ENCODE assay signal across 8 mouse cellular contexts in genomic region chr4:109279689-109280458, GRCm38 (mm10). TPM values are rescaled to one million over a fixed set of nuclear protein-coding genes. Genes with fewer than 3 reads are reported as not detected.
DNase-seq lines count a peak whose midpoint lies in the region; ATAC-seq lines count a peak whose summit lies in the region.

TSS of gene Eps15 (plus strand) at chr4:109280268.

- intact Hi-C loops in gastrocnemius, postnatal 14 days (cut with DNase I; ENCODE audit: low total_unique reads): no loop called here
- intact Hi-C loops in left cerebral cortex, postnatal 10 days (cut with DNase I): no loop called here

- peak; percentile 87 for DNase-seq in adipocyte (ENCODE audit: low spot score)
- peak; percentile 93 for DNase-seq in embryo, embryonic 10 days (ENCODE audit: low spot score)
- DNase-seq in gastrocnemius, postnatal 14 days: peak; percentile 95
- DNase-seq in left cerebral cortex, postnatal 10 days (ENCODE audit: extremely low spot score in 1 of 2, low spot score in 2 of 2): peak; percentile 57 to 95
- DNase-seq in right cerebral cortex, postnatal 25 days: peak; percentile 71
- peak; percentile 90 to 95 for DNase-seq in urinary bladder, postnatal 4 days (ENCODE audit: low spot score in 2 of 2)

- ATAC-seq in inflammation-experienced regulatory T-cells, adult 6 months: peak; percentile 92
- peak; percentile 88 for ATAC-seq in megakaryocyte-erythroid progenitor cell, adult 5-6 weeks (replicated peaks; ENCODE audit: low FRiP score, low TSS enrichment, poor library complexity, severe bottlenecking)

RNA-seq across cellular contexts. Expression of gene Eps15, which starts in this region (rescaled TPM):
- 10 to 100 TPM; 39.2 to 48.1 TPM for total RNA-seq in gastrocnemius, postnatal 14 days (2021)
- 10 to 100 TPM; 68.9 to 72.9 (median 72.8) TPM for polyA plus RNA-seq in inflammation-experienced regulatory T-cells, adult 6 months (2017; shearing (Covaris generic))
- total RNA-seq in left cerebral cortex, postnatal 10 days (2021): 100 to 1,000 TPM; 176 to 177 TPM
- total RNA-seq in megakaryocyte-erythroid progenitor cell, adult 5-6 weeks (2014; fragmentation: Nextera tagmentation): 149 and 169 TPM in 2 replicates
- 80.8 and 99.9 TPM in 2 replicates for total RNA-seq in megakaryocyte-erythroid progenitor cell, adult 5-6 weeks (2017)

Comparison
In these comparisons a context has a peak if more than half of its experiments do, and no peak if none do; other contexts are left out.
1. Peak in every context shown above with its lines: DNase-seq and ATAC-seq.